Mouse (Mus musculus) embryo, embryonic 9.5 days (tissue): Measurements from ENCODE around the gene Olfr727.

Source experiments
- DNase-seq: peaks from one replicate; pipeline ENCODE4 v3.0.0-alpha.2; 2017; ENCODE audit errors: extremely low spot score

The Olfr727 gene

GRCm38 (mm10) chr14:50122886-50123285 is at the start of gene Olfr727:
Gene Olfr727, plus strand, starts transcription at chr14:50123186.
- DNase-seq, result no peak

GRCm38 (mm10) chr14:50090853-50091252 is 32.1 kb upstream of the Olfr727 start, which contains the start of gene Olfr726:
Gene Olfr726, minus strand, starts transcription at chr14:50090953.
- no peak for DNase-seq

GRCm38 (mm10) chr14:50142580-50142979 is 19.6 kb downstream of the Olfr727 start, which contains the start of gene Olfr728:
Gene Olfr728, minus strand, starts transcription at chr14:50142680.
- DNase-seq, result no peak

- DNase-seq, result no peak
Measured at GRCm38 (mm10) chr14:50152810-50153209, 29.8 kb downstream of the Olfr727 start, which contains the start of gene Olfr729. Gene Olfr729, minus strand, starts transcription at chr14:50152910.
